19 mouse cellular contexts compared by ENCODE assay signal in the genomic region with DNA sequence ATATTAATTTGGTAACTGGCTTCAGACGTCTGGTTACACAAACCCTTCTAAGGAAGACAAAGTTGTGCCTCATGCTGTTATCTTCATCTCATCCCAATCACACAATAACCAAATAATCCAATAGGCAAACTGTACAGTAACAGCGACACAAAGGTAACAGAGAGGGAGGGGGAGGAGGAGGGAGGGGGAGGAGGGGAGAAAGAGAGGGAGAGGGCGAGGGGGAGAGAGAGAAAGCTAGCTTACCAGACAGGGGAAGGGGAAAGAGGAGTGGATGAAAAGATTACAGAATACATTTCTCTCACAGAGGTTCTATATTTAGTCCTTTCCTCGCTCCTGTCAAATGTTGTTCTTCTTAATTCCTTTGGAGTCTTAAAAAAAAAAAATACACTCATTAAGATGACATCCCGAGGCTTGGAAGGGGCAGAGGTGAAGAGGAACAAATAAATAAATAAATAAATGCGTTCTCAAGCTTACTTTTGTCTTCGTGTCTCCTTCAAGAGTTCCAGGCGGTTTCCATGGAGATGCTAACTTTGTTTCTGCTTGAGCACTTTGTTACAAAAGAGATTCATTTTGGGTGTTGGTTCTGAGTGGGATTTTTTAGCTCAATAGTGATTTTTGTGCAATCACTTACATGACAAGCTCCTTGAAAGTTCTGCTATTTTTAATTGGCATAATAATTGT. TPM values are rescaled to one million over a fixed set of nuclear protein-coding genes. Genes with fewer than 3 reads are reported as not detected.
DNase-seq lines count a peak whose midpoint lies in the region; ATAC-seq and TF ChIP-seq lines count a peak whose summit lies in the region.
"Had no signal": no experiment of that assay in that cellular context is flagged by ENCODE, and none has a peak within 500 bp of the region (broad histone marks: within the 10 kb centered on the region; RNA-seq: fewer than 3 reads in every experiment).

No protein-coding gene starts in this region.

- no peak overlapping the region for H3K4me3 ChIP-seq in forebrain, embryonic 12.5 days (replicated peaks)
- no peak overlapping the region for H3K4me3 ChIP-seq in hindbrain, postnatal 0 days (ENCODE audit: low read length)
- no peak overlapping the region for H3K4me3 ChIP-seq in liver, embryonic 11.5 days (ENCODE audit: low read depth, low read length)
- H3K4me3 ChIP-seq: embryonic facial prominence, embryonic 13.5 days; left cerebral cortex, adult 2 months; myocyte; stomach, embryonic 15.5 days had no signal

- peak; percentile 29 for DNase-seq in right cerebral cortex, adult 18-20 months
- no peak for DNase-seq in right cerebral cortex, postnatal 25 days
- DNase-seq in hindbrain, postnatal 0 days (ENCODE audit: low spot score): peak; percentile 56
- peak; percentile 73 for DNase-seq in telencephalon, adult 2 months (ENCODE audit: low read depth, low spot score)
- no peak for DNase-seq in yolk sac, embryonic 10.5 days (ENCODE audit: low spot score)
- no peak for DNase-seq in liver, embryonic 11.5 days (ENCODE audit: low spot score)
- no peak for DNase-seq in gastrocnemius, postnatal 14 days
- DNase-seq: cerebellum, adult 9-10 months; heart, postnatal 36 days; kidney, adult 2 months; lung, adult 18-20 months; right cerebral cortex, postnatal 4 days; thymus, postnatal 14 days had no signal

- WGBS in forebrain, embryonic 12.5 days: 11% methylated on average over 7 of the region's 8 CpGs
- WGBS in hindbrain, postnatal 0 days: 13% methylated on average over 8 of the region's 8 CpGs
- 57% methylated on average over 8 of the region's 8 CpGs for WGBS in liver, embryonic 11.5 days

- H3K27me3 ChIP-seq in forebrain, embryonic 12.5 days: no peaks in the 10 kb centered on the region
- H3K27me3 ChIP-seq in hindbrain, postnatal 0 days (ENCODE audit: insufficient read depth, low read length): no peaks in the 10 kb centered on the region
- 0 out of 2 replicates have a peak, but pooled peaks cover 4% of the 10 kb centered on the region for H3K27me3 ChIP-seq in liver, embryonic 11.5 days (replicated peaks; ENCODE audit: control insufficient read depth, insufficient read depth, low read length)
- H3K27me3 ChIP-seq: stomach, embryonic 15.5 days had no signal

- H3K36me3 ChIP-seq in forebrain, embryonic 12.5 days (replicated peaks): peaks cover 10% of the 10 kb centered on the region
- no peaks in the 10 kb centered on the region for H3K36me3 ChIP-seq in hindbrain, postnatal 0 days (ENCODE audit: insufficient read depth, low read length)
- H3K36me3 ChIP-seq in liver, embryonic 11.5 days (ENCODE audit: control insufficient read depth, insufficient read depth, low read length): no peaks in the 10 kb centered on the region
- H3K36me3 ChIP-seq: embryonic facial prominence, embryonic 13.5 days; stomach, embryonic 15.5 days had no signal

- 0 out of 2 replicates have a peak, but pooled peaks have one; percentile 55 for ATAC-seq in forebrain, embryonic 12.5 days (ENCODE audit: low FRiP score)
- ATAC-seq in hindbrain, postnatal 0 days: no peak
- no peak for ATAC-seq in liver, embryonic 11.5 days (replicated peaks; ENCODE audit: low FRiP score)

- peaks cover 12% of the 10 kb centered on the region for H3K4me1 ChIP-seq in forebrain, embryonic 12.5 days
- H3K4me1 ChIP-seq in hindbrain, postnatal 0 days (ENCODE audit: insufficient read depth, low read length): no peaks in the 10 kb centered on the region
- no peaks in the 10 kb centered on the region for H3K4me1 ChIP-seq in liver, embryonic 11.5 days (replicated peaks; ENCODE audit: control insufficient read depth, insufficient read depth, low read length)
- H3K4me1 ChIP-seq: embryonic facial prominence, embryonic 13.5 days; stomach, embryonic 15.5 days had no signal

- TF ChIP-seq CTCF in hindbrain, postnatal 0 days (IDR thresholded peaks at IDR 0.05; ENCODE audit: low read depth): no peak

- H3K9me3 ChIP-seq in forebrain, embryonic 12.5 days: no peaks in the 10 kb centered on the region
- H3K9me3 ChIP-seq in hindbrain, postnatal 0 days (ENCODE audit: low read length): no peaks in the 10 kb centered on the region
- no peaks in the 10 kb centered on the region for H3K9me3 ChIP-seq in liver, embryonic 11.5 days (ENCODE audit: control insufficient read depth, low read length)
- H3K9me3 ChIP-seq: embryonic facial prominence, embryonic 13.5 days; stomach, embryonic 15.5 days had no signal

- intact Hi-C loops in gastrocnemius, postnatal 14 days (cut with DNase I; ENCODE audit: low total_unique reads): no loop called here

- H3K9ac ChIP-seq in forebrain, embryonic 12.5 days: no peak overlapping the region
- no peak overlapping the region for H3K9ac ChIP-seq in hindbrain, postnatal 0 days (replicated peaks; ENCODE audit: low read length)
- H3K9ac ChIP-seq in liver, embryonic 11.5 days (ENCODE audit: low read depth, low read length): no peak overlapping the region
- H3K9ac ChIP-seq: embryonic facial prominence, embryonic 13.5 days; stomach, embryonic 15.5 days had no signal

- peak overlapping the region; percentile 61; the same call in 1 of the 2 replicates for H3K27ac ChIP-seq in forebrain, embryonic 12.5 days
- no peak overlapping the region for H3K27ac ChIP-seq in hindbrain, postnatal 0 days
- H3K27ac ChIP-seq in liver, embryonic 11.5 days (ENCODE audit: low read depth, low read length): no peak overlapping the region
- H3K27ac ChIP-seq: embryonic facial prominence, embryonic 13.5 days; left cerebral cortex, adult 2 months; macrophage; stomach, embryonic 15.5 days had no signal

- H3K4me2 ChIP-seq in forebrain, embryonic 12.5 days: peak overlapping the region; percentile 30
- H3K4me2 ChIP-seq in hindbrain, postnatal 0 days (ENCODE audit: low read depth, low read length): no peak overlapping the region; the same call in 1 of the 2 replicates
- H3K4me2 ChIP-seq in liver, embryonic 11.5 days: no peak overlapping the region
- H3K4me2 ChIP-seq: embryonic facial prominence, embryonic 13.5 days; stomach, embryonic 15.5 days had no signal

RNA-seq across cellular contexts. Expression of gene Rbm24, which starts 15.8 kb away (rescaled TPM):
- 3.0 and 3.4 TPM in 2 replicates for polyA plus RNA-seq in forebrain, embryonic 12.5 days (2016; fragmentation: Nextera tagmentation; extraction: Ambion mirVana)
- total RNA-seq in hindbrain, postnatal 0 days (2014; rRNA removed): 22.1 and 22.9 TPM in 2 replicates
- 1.9 and 2.8 TPM in 2 replicates for polyA plus RNA-seq in hindbrain, postnatal 0 days (2015; fragmentation: Nextera tagmentation; extraction: Ambion mirVana)
- 0.52 and 1.1 TPM in 2 replicates for polyA plus RNA-seq in liver, embryonic 11.5 days (2014; fragmentation: Nextera tagmentation; extraction: Ambion mirVana)
- total RNA-seq in gastrocnemius, postnatal 14 days (2021): 100 to 1,000 TPM; 145 to 185 TPM
- polyA plus RNA-seq: macrophage had no signal

Comparison
In these comparisons a context has a peak if more than half of its experiments do, and no peak if none do; other contexts are left out.
1. DNase-seq: peak in right cerebral cortex, adult 18-20 months (single experiment), hindbrain, postnatal 0 days (single experiment) and telencephalon, adult 2 months (single experiment); none in right cerebral cortex, postnatal 25 days (single experiment), yolk sac, embryonic 10.5 days (single experiment), liver, embryonic 11.5 days (single experiment) and gastrocnemius, postnatal 14 days (single experiment).